Mouse (Mus musculus) natural killer cell, adult 2 months (primary cell): ENCODE measurements at regions not wholly inside any gene's neighbourhood (a gene's known extent, or its start where the extent isn't known, plus 50 kb on each side); places are given as distances from the start of the nearest gene placed in this dataset.
A peak's percentile ranks its signal among the peaks of the same experiment; 100 is the strongest.

Experiments
- DNase-seq, 2 experiments: peaks; one replicate each; pipeline ENCODE4 v3.0.0; 2022; ENCODE audit warnings: low spot score in 2 of 2

GRCm38 (mm10) chr8:79587258-79587657 lies 52.2 kb upstream of the Otud4 start:
- DNase-seq = peak in 1 of 2 experiments; percentile 21

GRCm38 (mm10) chr8:79584966-79585365 lies 54.5 kb upstream of the Otud4 start:
- peak in 1 of 2 experiments; percentile 16 for DNase-seq

DNA sequence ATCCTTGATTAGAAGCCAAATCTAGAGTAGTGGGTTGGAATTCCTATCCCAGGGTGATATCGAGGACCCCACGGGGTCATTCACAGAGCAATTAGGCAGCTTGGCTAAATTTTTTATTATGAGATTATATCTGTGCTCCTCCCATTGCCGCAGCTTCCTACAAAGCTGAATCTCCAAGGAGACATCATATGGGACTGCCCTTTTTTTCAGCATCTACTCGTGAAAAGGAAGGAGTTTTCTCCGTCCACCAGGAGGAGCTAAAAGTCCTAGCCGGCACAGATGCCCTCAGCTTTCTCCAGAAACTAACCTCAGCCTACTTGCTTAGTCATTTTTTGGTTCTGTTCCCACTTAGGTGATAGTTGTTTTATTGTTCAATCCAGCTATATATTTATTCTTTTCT lies 56.1 kb upstream of the Otud4 start:
- no peak for DNase-seq

DNA sequence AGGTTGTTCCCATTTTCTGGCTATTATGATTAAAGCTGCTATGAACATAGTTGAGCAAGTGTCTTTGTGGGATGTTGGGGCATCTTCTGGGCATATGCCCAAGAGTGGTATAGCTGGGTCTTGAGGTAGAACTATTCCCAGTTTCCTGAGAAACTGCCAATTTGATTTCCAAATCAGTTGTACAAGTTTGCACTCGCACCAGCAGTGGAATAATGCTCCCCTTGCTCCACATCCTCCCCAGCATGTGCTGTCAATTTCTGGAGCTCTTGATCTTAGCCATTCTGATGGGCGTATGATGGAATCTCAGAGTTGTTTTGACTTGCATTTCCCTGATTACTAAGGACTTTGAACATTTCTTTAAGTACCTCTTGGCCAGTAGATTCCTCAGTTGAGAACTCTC lies 57.2 kb upstream of the Otud4 start:
- DNase-seq = no peak

DNA sequence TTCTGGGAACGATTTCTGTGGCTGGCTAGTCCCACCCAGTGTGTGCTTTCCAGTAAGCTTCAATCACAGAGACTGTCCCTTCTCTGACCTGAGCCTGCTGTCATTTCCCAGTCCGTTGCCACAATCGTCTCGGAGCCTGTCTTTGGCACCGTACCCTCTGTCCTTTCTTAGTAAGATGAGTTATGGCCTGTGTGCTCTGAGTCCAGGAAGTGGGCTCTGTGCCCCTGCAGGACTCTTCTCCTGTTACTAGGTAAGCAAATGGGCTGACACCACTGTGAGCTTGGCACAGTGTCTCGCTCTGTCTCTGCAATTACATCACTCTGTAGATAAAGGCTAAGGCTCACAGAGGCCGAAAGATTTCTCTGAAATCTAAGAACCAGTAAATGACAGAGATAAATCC lies 63.3 kb upstream of the Otud4 start:
- no peak for DNase-seq

- no peak for DNase-seq
Observed at GRCm38 (mm10) chr8:79575175-79575734, 64.2 kb upstream of the Otud4 start.

- no peak for DNase-seq
Observed at GRCm38 (mm10) chr8:79573491-79573890, 65.9 kb upstream of the Otud4 start.

- no peak for DNase-seq
Observed at GRCm38 (mm10) chr8:79572526-79572925, 66.9 kb upstream of the Otud4 start.

- DNase-seq = no peak
Observed at GRCm38 (mm10) chr8:79563101-79563500, 76.3 kb upstream of the Otud4 start.

DNA sequence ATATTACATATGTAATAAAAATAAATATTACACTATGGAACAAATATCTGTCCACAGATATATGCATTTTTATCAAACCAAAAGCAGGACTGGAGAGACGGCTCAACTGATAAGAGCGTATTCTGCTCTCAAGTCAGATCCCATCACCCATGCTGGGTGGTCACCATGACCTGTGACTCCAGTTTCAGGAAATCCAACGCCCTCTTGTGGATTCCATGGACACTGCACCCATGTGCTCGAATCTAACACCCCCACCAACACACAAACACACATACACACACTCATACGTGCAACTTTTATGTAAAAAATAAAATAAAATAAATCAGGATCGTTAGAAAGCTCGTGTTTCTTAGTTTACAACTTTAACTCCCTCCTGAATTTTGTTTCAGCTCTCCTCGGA lies 76.7 kb upstream of the Otud4 start:
- no peak for DNase-seq

- no peak for DNase-seq
Observed at GRCm38 (mm10) chr8:79562071-79562581, 77.3 kb upstream of the Otud4 start.

DNA sequence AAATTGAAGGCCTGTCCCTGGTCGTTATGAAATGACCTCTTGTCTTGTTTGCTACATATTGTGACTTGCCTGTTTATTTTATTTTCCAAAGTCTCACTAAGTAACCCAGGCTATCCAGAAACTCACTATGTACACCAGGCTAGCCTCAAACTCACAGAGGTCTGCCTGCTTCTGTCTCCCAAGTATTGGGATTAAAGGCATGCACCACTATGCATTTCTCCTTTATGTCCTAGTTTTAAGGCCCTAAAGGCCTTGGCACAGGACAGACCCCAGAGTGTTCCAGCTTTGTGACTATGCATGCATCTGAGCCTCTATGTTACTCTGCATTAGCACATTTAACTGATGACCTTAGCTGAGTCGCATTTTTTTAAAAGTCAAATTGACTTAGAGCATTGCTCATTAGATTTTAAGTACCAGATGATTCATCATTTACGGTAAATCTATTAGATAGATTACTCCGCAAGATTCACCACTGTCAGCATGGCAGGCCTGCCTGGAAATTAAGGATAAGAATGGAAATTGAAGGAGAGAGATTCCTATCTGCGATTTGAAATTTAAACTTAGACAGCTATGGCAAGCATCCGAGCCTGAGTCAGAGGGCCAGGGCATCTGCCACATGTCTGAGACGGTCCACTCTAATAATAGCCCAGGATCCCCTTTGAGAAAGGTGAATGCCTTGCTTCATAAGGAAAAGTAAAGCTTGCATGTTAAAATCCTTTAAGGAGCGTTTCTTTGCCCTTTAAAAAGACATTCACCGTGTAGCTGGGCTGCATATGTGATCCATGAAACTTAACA lies 78.0 kb upstream of the Otud4 start:
- DNase-seq = no peak

DNA sequence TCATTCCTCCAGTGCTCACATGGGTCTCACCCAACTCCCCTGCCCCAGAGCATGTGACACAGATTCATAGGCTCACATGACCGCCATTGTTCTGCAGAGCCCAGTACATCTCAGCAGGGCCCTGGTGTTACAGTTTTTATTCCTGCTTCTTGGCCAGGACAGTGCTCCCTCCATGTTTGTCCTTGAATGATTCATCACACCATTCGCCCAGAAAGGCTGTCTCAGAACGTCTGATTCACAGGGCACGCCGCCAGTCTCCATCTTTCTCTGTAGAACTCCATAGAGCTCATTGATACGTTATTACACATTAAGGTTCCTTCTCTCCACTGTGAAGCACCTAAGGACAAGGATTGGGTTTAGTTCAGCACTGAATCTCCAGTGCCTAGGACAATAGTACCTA lies 79.9 kb upstream of the Otud4 start:
- no peak for DNase-seq

DNA sequence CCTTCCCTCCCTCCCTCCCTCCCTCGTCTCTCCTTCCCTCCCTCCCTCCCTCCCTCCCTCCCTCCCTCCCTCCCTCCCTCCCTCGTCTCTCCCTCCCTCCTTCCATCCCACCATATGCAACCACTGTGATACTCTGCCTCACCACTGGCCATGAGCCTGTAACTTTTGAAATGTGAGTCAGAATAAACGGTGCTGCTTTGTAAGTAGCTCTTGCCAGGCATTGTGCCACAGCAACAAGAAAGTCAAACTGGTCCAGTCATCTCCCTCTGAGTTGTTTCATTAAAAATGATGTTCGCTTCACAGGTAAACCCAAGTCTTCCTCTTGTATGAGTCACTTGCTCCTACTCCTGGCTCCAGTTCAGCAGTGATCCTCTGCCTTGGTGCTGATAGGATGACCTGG lies 85.1 kb upstream of the Otud4 start:
- DNase-seq = no peak

DNA sequence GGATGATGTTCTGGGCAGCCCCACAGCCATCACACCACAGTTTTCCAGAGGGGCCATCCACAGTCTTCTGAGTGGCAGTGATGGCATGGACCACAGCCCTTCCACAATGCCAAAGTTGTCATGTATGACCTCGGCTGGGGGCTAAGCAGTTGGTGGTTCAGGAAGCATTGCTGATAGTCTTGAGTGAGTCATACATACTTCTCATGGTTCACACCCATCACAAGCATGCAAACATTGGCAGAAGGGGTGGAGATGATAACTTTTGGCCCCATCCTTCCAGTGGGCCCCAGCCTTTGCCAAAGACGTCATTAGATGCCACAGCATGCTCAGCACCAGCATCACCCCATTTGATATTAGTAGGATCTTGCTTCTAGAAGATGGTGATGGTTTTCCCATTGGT lies 89.3 kb upstream of the Otud4 start:
- no peak for DNase-seq

DNA sequence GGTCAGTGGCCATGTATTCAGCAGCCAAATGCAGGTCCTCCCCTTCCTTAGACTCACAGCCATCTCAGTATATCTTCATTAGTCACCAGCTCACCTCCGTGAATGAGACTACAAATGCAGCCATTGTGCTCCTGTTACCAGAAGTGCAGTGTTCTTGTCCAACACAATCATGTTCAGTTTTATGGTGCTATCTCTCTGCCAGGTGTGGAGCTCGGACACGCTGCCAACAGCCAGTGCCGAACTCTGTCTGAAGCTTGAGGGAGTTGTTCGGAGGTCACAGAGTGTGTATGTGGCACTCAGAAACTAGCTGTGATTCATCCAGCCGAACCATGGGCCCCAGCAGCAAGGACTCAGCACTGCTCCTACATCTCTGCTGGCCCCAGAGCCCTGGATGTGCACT lies 91.3 kb upstream of the Otud4 start:
- no peak for DNase-seq

DNA sequence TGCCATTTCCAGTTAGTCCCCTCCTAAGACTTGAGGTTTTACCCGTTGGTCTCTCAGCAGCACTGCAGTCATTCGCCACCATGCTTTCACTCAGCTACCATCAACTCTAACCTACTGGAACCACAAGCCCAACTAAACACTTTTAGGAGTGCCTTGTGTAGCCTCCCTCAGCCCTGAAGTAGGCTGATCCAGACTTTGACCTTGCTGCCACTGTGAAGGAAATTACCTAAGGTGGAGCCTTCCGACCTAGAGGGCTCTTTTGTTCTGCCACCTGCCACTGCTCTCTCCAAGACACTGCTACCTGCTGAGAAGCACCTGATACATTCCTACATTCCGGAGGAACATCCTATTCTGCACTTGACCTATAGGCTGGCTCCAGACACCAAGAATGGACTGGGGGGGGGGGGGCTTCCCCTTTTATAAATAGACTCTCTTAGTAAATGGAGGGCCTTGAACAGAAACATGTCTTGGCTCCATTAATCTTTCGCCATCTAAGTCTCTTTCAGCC lies 93.5 kb upstream of the Otud4 start:
- no peak for DNase-seq

- DNase-seq = no peak
Observed at GRCm38 (mm10) chr8:79542461-79542860, 97.0 kb upstream of the Otud4 start.

DNA sequence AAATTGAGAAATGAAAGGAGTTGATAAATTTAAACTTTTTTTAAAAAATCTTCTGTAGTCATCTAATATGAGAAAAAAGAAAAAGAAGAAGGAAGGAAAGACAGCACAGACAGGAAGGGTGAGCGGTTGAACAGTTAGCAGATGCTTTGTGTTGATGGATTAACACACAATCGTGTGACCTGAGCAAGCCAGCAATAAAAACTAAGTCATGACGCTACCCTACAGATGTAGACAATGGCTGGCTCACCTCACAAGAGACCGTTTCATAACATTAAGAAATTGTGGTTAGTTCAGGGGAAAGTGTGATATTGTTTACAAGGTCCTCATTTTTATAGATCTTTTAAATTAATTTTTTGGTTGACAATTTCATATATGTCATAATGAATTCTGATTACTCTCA lies 99.4 kb upstream of the Otud4 start:
- no peak for DNase-seq

DNA sequence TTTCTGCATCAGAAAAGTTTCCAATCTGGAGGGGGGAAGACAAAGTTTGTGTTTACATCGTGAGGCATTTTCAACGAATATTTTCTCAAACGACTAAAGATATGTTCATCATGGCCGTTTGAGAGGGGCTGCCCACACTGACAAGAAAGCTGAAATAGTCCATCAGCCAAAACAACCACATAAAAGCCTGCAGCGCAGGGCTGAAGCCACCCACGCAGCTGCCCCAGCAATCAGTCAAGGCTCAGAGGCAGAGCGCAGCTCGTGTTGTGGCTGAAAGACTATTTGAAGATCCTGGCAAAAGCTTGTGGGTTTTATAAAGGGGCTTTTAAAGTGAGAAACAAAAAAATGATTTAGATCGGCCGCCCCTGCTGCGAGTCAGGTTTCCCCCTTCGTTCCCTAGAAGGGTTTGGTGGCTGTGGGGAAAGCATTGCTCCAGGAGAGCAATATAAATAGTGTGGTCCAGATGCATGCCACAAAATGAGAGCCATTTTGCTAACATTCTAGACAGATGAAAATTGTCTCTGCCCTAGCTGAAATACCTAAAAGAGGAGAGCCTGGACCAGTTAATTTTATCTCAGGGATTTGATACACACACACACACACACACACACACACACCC lies 105.0 kb upstream of the Otud4 start:
- DNase-seq = no peak

DNA sequence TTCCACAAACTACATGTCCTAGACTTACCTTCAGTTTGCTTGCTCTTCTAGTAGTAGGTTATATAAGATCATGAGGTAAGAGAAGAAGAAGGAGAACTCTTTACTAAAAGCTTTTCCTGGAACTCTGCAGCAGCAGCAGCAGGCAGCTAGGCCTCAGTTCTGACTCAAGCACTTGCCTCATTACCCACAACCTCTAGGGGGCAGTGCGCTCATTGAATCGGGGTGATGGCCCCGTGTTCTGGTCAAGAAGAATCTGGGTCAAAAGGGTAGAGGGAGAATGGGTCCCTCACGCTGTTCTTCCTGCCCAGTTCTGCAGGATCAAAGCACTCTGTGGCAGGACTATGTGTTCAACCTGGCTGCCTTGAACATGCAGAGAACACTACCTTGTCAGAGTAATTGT lies 109.9 kb upstream of the Otud4 start:
- no peak for DNase-seq

GRCm38 (mm10) chr8:79522040-79522439 lies 117.4 kb upstream of the Otud4 start:
- no peak for DNase-seq

GRCm38 (mm10) chr8:79518966-79519365 lies 119.6 kb upstream of the Smad1 start:
- DNase-seq = no peak
